Mouse (Mus musculus): ENCODE results near the gene Zfp646.
A peak's percentile ranks its signal among the peaks of the same experiment; 100 is the strongest.

The Zfp646 gene

DNA sequence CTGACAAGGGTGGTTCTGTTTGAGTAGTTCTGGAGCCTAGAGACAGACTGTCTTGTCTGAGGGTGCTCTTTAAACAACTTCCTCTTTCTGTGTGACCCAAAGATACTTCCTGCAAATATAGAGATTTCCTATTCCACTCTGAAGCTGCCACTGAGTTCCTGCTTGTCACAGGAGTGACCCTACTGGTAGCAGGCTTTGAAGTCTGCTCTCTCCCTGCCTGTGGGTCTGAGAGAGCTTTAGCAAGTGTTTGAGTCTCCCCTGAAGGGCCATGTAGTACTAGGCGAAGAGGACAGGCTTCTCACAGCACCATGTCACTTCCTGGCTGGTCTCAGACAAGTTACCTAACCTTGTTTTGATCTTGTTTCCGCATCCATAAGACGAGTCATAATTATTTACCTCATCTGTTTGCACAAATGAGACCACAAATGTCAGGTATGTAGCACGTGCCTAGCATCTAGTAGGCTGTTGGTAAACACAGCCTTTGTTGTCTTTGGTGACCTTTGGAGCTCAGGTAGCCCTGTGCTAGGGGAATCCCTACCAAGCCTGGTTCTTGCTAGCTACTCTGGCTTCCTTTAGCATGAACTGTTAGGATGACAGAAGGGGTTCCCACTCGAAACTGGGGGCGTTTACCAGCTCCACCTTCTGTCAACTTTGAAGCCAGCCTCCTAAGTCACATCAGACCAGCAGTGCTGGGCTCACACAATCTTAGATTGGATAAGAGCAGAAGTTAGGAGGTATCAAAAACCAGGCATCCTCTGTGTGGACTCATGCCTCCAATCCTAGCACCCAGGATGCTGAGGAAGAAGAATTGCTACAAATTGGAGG lies 46.6 kb downstream of the Zfp646 start:
- DNase-seq = no peak

DNA sequence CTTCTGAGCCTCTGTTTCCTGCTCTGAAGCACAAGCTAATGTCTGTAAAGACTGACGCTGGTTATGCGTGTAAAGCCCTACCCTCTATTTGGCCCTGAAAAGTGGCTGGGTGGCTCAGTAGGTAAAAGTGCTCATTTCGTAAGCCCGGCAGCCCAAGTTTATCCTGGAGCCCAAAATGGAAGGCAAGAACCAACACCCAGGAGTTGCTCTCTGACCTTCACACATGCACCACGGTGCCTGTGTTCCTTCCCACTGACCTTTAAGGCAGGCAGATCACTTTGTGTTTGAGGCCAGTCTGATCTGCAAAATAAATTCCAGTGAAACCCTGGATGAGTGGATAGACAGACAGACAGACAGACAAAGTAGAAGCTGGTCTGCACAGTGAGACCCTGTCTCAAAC lies 47.7 kb downstream of the Zfp646 start:
- DNase-seq = no peak

- DNase-seq = no peak
Measured at GRCm38 (mm10) chr7:127925252-127925651, 49.2 kb downstream of the Zfp646 start.

- no peak for DNase-seq
Measured at GRCm38 (mm10) chr7:127926066-127926465, 50.0 kb downstream of the Zfp646 start.

- no peak for DNase-seq
Measured at GRCm38 (mm10) chr7:127926846-127927245, 50.8 kb downstream of the Zfp646 start.

GRCm38 (mm10) chr7:127927726-127928125 lies 51.7 kb downstream of the Zfp646 start:
- no peak for DNase-seq

GRCm38 (mm10) chr7:127928596-127928995 lies 52.6 kb downstream of the Zfp646 start:
- peak; percentile 62 to 75 for DNase-seq

- DNase-seq = no peak
Measured at GRCm38 (mm10) chr7:127929923-127930322, 53.9 kb downstream of the Zfp646 start, which contains the start of gene Prss8. Gene Prss8, minus strand, starts transcription at chr7:127930104.

DNA sequence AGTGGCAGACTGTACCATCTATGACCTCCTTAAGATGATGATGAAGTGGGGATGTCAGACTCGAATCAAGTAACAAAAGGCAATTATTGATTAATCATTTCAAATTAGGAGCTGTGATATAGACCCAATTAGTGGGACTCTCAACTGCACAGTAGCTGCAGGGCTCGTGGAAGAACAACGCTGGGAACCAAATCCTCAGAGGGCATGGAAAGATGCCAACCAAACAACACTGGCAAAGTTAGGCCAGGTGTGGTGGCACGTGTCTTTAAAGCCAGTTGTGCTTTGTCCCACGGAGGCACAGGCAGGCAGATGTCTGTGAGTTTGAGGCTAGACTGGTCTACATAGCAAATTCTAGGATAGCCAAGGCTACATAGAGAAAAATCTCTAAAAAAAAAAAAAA lies 54.6 kb downstream of the Zfp646 start:
- no peak for DNase-seq

DNA sequence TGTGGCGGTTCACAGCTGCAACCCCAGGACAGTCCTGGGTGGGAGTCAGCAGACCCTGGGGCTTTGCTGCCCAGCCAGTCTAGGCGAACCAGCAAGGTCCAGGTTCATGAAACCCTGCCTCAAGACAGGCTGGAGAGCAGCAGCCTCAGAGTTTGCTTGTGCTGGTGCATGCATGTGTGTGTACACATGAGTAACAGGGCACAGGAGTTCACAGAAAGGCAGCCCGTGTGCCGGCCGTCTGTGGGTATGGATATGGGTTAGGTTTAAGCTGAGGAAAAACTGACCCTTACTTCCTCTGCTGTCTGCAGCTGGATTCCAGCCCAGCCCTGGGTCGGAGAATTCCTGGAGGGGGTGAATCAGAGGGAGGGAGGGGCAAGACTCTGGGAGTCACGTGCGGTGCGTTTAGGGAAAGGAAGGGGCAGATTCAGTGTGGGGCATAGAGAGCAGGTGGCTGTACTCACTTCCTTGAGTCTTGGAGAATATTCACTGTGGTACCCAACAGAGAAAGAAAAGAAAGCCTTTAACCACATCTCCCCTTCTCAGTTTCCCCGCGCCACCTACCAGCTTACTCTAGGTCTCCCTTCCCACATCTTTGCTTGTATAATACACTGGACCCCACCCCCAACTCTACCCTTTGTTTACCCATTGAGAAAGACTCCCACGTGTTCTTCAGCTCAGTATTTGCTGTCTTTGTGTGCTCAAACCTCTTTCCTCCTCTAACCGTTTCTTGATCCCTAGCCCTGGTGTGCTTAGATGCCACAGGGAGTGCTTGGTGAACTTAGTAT lies 55.5 kb downstream of the Zfp646 start:
- DNase-seq = no peak

DNA sequence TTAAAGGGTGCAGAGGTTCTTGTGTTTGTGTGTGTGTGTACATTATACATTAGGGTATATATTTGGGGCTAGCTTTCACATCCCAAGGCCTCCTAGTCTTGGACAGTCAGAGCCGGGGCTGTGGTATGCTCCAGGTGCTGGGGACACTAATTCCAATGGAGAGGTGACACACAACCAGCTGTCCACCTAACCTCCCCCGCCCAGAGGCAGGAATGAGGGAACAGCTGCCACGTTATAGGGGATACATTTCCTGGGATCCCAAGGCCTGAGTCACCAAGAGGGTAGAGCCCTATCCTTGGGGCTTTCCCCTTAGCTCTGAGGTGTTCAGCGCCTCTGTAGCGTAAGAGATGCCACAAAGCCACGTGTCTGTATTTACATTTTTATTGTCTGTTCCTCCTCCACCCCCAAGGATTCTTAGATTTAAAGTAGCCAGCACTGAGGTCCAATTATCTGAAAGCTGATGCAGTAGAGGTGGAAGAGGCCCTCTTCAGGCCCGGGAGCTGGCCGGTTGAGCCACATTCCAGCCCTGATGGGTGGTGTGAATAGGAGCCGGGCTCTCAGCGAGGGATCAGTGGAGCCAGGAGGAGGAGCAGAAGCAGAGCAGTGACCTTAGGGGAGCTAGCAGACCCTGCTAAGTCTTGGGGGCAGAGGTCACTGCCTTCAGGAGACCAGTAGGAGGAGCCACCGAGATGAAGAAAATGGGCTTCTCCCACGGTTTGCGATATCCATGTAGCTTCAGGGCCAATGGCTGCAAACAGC lies 56.4 kb downstream of the Zfp646 start:
- DNase-seq = no peak

- peak in 1 of 2 experiments; percentile 32 for DNase-seq
Measured at GRCm38 (mm10) chr7:127934075-127934474, 58.1 kb downstream of the Zfp646 start.

- peak; percentile 96 for DNase-seq
Measured at GRCm38 (mm10) chr7:127935028-127935722, 59.2 kb downstream of the Zfp646 start.
